Mouse (Mus musculus): Measurements from ENCODE around the gene Pole3.

Pole3 gene

DNA sequence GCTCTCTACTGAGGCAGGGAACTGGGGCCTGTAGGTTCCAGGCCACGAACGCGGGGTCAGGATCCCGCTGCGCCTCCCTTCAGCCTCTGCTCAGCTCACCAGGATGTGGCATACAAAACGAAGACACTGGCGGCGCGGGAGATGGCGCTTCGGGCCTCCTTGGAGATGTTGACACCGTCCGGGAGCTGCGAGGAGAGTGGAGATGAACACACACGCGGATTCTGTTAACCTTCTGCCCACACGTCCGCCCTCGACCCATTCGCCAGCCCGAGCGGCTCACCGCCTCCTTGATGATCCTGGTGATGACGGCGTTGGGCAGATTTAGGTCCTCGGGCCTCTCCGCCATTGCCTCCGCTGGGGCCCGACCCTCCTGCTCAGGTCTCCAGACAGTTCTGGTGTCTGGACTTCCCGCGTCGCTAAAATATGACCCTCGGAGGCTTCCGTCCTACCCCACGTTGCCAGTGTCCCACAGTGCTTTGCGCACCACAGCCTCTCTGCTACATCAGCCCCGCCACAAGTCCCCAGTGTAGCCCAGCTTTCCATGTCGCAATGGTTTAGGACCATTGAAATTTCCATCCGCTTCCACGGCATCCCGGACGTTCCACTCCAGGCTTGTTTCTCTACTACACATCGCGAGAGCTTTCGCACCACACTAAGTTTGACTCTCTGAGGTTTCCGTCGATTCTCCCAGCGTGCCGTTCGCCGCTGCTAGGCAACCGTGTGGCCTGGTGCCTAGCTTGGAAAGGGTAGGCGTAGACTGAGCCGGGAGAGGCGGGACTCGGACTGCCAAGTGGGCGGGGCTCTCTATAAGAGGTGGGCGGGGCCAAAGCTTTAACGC, at the start of gene Pole3, which contains the start of gene 4933430I17Rik:
Pole3 (minus strand) TSS at position 418 of the 838 bp plus-strand sequence.
4933430I17Rik (plus strand) TSS at position 719 of the 838 bp plus-strand sequence.
- DNase-seq (ENCODE audit: low read depth, low spot score): peak; percentile 93

DNA sequence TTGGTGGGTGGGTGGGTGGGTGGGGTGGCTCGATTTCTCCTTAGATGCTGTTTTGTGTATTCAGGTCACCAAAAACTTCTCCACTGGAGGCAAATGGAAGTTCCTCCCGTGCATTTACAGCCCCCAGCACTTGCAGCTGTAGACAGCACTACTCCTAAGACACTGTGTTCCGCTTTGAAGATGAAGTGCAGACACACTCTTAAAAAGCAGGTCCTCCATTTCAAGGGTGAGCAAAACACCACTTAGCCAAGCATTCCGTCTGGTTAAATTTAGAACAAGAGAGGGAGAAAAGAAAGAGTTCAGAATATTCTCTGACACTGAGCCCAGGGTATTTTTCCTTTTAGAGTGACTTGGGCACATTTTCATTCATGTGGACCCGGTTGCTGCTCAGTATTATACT, 45.2 kb upstream of the Pole3 start:
- DNase-seq (ENCODE audit: low read depth, low spot score): no peak

DNA sequence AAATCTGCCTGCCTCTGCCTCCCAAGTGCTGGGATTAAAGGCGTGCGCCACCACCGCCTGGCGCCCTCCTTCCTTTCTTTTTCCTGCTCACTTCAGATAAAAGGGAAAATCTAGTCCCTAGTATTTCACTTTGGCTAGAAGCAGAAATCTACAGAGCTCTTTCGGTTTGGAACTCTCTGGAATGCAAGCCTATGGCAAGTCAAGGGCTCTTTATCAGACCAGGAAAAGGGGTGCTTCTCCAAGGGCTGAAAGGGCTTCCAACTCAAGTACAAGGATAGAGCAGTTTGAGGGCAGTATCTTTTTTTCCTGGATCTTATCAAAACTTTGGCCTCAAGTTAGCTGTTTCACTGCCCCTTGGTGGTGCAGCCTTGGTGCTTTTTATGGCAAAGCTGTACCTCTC, 44.7 kb upstream of the Pole3 start:
- no peak for DNase-seq (ENCODE audit: low read depth, low spot score)

DNA sequence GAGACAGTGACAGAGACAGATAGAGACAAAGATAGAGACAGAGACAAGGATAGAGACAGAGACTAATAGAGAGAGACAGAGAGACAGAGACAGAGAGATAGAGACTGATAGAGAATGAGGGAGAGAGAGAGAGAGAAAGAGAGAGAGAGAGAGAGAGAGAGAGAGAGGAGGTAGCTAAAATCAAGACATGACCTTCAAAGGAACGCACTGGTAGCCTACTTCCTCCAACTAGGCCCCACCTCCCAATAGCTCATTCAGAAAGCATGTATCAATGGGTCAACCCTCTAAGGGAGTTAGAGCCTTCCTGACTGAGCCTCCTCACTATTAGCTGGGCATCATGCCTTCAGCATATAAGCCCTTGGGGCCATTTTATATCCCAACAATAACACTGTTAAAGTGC, 43.5 kb upstream of the Pole3 start:
- DNase-seq (ENCODE audit: low read depth, low spot score): no peak

DNA sequence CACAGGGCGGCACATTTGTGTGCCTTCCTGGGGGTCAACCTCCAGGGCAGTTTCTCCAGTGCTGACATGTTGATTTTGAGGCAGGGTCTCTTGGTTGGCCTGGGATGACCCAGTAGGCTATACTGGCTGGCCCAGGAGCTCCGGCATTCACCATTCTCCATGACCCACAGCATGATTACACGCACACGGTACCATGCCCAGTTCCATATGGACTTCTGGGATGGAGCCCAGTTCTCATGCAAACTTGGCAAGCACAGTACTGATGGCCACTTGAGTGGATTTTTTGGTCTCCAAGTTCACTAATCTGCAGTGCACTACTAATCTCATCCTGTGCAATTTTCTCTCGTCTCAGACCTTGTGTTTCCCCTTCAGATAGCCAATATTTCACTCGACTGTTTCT, 42.8 kb upstream of the Pole3 start:
- DNase-seq (ENCODE audit: low read depth, low spot score): no peak

DNA sequence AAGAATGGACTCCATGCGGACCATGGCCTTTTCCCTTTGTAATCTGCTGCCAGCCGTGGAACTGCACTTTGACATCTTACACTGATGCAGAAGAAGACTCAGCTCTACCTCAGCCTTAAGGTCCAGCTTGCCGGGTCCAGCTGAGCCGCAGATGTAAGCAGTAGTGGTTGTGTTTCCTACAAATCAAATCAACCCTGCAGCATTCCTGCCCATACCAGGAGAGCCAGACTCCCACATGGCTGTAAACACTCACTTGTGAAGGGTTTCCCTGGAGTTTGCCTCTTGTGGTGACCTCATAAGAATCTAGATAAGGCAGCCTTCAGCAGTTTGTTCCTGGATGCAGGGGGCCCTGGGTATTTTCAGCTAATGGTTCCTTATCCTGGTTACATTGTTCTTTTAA, 41.7 kb upstream of the Pole3 start:
- no peak for DNase-seq (ENCODE audit: low read depth, low spot score)

DNA sequence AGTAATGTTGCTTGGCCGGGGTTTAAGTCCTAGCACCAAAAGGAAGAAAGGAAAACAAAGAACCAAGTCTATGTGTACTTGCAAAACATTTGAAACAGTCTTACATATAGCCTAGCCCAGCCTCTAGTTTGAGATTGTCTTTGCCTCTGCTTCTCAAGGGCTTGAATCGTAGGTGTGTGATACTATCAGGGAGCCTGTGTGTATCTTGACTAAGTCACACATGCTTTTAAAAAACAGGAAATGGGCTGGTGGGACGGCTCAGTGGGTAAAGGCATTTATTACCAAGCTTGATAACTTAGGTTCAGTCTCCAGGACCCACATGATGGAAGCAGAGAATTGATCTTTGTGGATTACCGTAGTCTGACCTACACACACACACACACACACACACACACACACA, 37.1 kb upstream of the Pole3 start:
- DNase-seq (ENCODE audit: low read depth, low spot score): peak; percentile 43

DNA sequence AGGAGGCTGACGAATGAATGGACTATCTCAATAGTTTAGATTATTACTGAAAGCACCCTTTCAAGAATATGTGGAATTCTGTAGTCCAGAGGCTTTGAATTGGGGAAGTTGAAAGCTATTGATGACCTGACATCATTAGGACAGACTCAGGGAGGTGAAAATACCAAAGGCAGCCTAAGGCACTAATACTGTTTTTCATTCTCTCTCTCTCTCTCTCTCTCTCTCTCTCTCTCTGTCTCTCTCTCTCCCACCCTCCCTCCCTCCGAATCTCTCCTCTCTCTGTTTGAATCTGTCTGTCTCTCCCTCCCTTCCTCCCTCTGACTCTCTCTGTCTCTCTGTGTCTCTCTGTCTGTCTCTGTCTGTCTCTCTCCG, 36.7 kb upstream of the Pole3 start:
- no peak for DNase-seq (ENCODE audit: low read depth, low spot score)

DNA sequence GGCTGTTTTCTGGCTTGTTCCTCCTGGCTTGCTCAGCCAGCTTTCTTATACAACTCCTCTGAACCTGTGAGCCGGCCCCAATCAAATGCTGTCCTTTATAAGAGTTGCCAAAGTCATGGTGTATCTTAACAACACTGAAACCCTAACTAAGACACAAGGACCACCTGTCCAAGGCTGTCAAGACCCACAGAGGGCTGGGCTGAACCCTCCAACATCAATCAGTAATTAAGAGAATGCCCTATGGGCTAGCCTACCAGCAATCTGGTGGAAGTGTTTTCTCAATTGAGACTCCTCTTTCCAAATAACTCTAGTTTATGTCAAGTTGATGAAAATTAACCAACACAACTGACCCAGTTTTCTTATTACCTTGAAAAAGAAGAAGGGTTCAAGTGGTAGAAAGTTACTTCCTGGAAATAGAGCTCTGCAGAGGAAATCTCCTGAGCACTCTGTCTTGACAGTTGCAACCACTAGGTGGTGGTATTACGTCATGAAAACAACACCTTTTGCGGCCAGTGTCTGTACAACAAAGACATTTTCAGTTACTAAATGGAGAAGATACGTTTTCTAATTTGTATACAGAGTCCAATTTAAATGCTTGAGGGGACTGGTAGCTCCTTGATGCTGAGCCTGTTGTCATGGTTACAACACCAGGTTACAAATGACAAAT, 36.2 kb upstream of the Pole3 start:
- DNase-seq (ENCODE audit: low read depth, low spot score): peak; percentile 85

DNA sequence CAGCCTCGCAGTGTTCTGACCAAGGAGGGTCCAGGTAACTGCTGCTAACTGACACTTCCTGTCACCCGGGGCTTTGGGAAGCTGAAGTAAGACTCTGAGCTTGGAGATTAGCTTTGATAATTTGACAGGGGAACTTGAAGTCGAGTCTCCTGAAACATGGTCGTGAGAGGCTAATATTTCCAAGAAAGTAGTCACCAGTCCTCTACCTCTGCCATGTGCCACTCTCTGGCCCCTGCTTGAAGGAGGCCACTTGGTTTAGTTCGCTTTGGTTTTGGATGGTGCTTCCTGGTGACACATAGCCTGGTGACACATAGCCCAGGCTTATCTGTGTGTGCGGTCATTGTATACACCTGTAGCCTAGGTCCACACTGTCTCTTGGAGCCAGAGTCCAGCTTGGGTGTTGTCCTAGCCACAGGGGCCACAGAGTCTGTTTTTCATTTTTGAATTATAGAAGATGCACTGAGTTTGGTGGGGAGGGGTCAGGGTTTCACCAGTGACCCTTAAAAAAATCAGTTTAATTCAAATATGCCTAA, 35.0 kb upstream of the Pole3 start, which contains the start of gene Rgs3:
Rgs3 (plus strand) TSS at position 51 of the 533 bp plus-strand sequence.
- DNase-seq (ENCODE audit: low read depth, low spot score): no peak

DNA sequence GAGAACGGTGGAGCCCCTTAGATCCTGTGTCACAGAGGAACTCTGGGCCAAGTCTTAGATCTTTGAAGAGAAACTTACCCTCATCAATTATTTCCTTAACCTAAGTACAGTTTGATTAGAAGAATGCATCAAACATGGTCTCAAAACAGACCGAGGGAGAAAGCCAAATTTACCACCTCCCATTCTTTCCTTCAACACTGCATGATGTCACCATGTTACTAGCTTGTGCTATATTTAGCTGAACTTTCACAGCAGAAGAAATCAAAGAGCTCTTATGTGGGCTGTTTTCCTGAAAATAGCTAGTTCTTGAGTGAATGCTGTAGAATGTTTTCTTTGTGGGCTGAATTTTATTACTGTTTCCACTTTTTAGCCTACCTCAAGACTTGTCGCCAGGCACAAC, 32.6 kb upstream of the Pole3 start:
- no peak for DNase-seq (ENCODE audit: low read depth, low spot score)

DNA sequence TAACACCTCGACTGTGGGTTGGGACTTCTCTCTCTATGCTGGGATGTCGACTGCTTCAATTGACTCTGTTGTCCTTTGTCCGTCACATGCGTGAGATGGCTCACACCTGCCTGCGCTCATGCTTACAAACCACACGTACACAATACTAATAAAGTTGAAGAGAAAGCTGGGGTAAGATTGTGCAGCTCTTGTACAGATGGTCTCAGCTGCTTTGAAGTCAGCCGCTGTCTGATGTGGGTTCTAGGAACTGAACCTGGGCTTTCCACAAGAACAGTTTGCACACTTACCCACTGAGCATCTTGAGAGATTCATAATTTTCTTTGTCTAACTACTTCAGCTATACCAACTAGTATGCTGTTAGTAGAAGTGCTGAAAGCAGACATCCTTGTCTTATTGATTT, 27.1 kb upstream of the Pole3 start:
- no peak for DNase-seq (ENCODE audit: low read depth, low spot score)

DNA sequence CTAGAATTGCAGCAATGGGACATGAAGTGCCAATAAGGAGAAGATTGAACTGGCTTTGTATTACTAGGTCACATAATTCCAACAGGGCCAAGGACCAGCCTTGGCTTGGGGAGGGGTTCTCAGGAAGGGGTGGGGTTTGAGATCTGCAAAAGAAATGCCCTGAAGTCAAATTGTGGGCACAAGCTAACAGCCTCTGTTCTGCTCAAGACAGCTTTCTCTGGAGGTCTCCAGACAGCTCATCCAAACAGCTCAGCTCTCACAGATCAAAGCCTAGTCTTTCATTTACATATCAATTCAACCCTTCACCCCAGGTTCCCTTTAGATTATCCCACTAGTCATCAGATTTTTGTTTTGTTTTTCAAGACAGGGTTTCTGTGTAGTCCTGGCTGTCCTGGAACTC, 19.9 kb upstream of the Pole3 start:
- no peak for DNase-seq (ENCODE audit: low read depth, low spot score)

DNA sequence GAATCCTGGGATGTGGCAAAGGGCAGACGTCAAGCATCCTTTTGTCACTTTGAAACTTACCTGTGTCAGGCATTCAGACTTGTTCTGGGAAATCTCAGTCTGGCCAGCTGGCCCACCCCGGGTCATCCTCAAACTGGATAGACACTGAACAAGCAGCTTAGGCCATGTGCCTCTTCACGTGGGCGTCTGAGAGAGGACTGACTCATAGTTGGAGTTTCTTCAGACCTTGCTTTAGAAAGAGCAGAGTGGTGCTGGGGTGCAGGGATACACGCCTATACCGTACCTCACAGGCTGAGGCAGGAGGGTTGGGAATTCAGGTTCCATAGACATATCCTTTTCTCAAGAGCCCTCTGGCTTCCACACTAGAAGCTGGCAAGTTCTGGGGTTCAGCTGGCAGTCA, 18.9 kb upstream of the Pole3 start:
- DNase-seq (ENCODE audit: low read depth, low spot score): no peak

DNA sequence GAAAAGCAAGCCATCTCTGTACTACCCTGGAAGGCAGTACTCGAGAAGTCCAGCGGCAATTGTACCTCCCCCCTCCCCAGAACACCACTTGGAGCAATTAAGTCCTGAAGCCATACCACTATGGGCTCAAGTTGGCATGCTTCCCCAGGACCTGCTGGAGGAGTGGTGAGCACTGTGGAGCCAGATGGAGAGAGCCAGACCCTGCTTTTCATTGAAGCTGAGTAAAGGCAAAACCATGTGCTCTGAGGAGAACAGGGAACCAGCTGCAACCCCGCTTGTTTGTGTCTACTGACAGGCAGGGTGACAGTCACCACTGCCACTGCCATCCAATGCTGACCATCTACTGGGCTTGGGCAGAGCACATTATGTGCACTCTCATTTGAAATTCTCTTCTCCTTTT, 16.9 kb upstream of the Pole3 start:
- DNase-seq (ENCODE audit: low read depth, low spot score): no peak

DNA sequence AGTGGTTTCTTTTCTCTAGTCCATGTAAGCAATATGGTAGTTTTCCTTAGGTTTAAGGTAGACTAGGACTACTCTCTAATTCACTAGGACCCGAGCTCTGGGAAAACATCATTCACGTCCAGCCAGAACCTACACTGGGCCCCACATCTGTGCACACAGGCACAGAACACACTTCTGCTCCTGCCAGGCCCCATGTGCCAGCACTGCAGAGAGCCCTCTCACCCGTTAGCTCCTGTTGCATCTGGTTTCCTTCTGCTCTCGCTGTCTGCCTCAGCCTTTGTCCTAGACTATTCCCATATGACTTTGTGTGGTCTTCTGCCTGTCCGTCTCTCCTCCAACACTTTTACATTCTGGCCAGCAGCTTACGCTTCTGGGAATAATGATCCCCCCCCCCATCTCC, 8.9 kb upstream of the Pole3 start:
- no peak for DNase-seq (ENCODE audit: low read depth, low spot score)

DNA sequence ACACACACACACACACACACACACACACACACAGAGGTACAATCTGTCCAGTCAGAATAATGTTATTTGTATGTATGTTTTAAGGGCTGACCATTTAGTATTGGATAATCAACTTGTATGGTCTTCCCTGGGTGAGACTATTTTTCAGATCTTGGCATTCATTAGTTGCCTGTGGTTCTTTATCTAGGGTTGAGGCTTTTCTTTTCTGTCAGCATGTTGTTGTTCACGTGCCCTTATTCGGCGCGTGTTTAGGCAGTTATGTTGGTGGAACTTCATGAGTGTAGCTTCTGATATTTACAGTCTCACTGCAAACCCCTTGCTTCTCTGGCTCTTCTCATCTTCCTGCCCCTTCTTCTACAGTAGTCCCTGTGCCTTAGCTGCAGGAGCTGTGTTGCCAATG, 2.8 kb upstream of the Pole3 start:
- no peak for DNase-seq (ENCODE audit: low read depth, low spot score)

DNA sequence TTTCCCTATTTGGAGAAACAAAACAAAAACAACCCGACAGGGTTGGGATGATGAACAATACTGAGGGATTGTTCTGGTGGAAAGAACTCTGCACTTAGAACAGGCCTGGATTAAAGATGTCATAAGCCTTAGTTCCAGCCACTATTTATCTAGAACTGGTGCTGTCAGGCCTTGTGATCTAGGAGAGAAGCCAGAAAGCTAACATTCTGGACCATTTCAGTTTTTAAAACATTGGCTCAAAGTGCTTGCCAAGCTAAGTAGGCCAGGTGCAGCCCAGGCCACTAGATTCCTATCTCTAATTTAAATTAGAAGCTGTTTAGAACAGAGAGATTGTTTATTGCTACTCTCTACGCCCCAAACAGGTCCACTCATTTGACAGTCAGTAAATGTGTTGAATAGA, 1.4 kb upstream of the Pole3 start:
- DNase-seq (ENCODE audit: low read depth, low spot score): no peak

DNA sequence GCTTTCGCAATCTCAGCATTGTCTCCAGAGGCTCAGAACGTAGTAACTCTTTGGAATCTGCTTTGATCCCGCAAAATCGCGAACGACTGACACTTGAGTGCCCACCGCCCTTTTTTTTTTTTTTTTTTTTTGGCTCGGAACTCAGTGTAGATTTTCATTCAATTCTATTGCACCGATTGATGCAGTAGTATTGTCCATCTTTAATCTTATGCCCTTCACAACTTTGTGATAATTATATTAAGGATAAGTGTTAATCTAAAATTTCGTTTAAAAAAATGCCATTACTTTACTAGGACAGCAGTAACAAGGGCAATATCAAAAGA, 582 bp upstream of the Pole3 start:
- DNase-seq (ENCODE audit: low read depth, low spot score): no peak

DNA sequence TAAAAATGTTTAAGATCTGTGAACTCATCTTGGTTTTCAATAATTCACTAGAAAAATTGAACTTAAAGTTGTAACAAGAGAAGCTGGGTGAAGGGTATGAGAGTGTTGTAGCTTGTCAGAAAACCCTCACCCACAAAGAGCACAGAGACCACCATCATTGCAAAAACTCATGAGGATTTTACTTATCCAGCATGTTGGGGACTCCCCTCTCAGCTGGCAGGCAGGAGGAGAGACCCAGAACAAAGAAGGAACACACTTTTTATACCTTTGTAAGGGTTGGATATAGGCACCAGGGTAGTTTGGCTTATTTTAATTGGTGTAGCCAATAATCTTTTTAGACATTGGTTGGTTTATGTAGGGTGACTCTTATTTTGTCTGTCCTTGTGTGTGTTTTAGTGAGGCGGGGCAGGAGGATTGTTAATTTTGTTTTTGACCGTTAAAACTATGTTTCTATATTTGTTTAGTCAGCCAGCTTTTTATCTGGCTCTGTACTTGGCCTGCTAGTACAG, 3.9 kb downstream of the Pole3 start:
- DNase-seq (ENCODE audit: low read depth, low spot score): peak; percentile 76

DNA sequence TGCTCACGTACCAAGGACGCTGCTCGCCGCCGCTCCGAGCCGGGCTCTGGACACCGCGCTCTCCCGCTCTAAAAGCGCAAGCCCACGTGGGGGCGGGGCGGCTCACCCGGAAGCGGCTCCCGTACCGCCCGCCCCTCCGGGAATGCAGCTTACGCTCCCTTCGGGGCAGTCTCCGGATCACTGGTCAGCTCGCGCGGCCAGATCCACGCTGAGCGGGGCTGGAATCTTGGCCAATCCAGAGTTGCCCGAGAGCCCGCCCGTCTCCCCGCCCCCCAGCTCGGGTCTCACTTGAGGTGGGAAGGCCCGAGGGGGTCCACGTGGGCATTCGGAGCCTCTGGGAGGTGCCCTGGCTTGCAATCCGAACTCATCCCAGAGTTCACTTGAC, 5.0 kb downstream of the Pole3 start, which contains the start of gene Alad:
Alad (minus strand) TSS at position 70 of the 385 bp plus-strand sequence.
- DNase-seq (ENCODE audit: low read depth, low spot score): peak; percentile 98

DNA sequence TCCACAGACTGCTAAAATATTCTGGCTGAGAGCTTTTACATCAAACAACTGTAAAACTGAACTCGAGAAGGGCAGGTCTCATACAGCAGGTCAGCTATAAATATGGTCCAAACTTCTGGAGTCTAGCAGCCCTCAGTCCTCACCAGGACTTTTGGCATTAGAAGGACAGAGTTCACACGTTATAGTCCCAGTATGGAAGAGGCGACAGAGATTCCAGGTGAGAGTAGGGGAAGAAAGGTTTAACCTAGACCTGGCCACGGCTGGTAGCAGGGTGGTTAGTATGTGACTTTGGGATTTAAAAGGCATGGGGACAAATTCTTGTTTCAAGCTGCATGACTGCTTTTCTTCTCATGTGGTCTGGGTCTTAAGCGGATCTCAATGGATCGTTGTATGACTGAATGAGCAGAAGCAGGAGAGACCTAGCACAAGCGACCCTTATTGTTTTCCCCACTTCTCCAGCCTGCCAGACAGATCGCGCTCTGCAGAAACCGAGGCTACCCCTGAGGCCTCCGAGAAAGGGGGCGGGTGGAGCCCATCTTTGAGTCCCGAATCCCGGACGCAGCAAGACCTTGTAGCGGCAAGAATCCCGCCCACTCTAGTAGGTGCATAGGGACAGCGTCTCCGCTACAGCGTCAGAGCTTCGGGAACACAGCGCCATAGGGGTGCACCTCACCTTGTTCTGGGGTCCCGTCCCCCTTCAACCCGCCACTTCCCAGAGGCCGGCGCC, 5.6 kb downstream of the Pole3 start:
- no peak for DNase-seq (ENCODE audit: low read depth, low spot score)
